Mouse (Mus musculus): ENCODE measurements around the gene Igfbp2. TPM values are rescaled to one million over a fixed set of nuclear protein-coding genes. Genes with fewer than 3 reads are reported as not detected.

The Igfbp2 gene
- polyA plus RNA-seq, 1 experiment from 2014 or later: 473 TPM

DNA sequence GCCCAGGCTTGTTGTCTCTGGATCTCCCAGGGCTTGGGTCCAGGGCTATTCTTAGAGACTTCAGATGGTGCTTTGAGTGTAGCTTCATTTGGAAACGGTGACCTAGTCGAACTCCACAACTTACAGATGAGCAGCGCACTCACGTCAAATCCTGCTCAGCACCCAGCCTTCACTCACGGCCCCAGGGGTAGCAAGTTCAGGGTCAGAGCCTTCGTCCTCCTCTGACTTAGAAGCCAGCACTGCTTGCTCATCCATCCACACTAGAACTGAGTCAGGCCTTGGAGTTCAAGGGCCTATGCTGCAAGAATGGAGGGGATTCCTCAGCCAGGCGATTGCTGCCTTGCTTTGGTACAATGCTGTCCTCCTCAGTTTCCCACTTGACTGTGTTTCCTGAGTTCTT lies 15.5 kb downstream of the Igfbp2 start:
- Histone ChIP-seq H3K4me3 (replicated peaks; ENCODE audit: low read length) (no peak overlapping the region), H3K9ac (no peak overlapping the region), H3K9me3 (ENCODE audit: control insufficient read depth, low read length) (no peaks in the 10 kb centered on the region), H3K4me2 (replicated peaks) (no peak overlapping the region), H3K4me1 (replicated peaks; ENCODE audit: control insufficient read depth, insufficient read depth, low read length) (no peaks in the 10 kb centered on the region), H3K36me3 (replicated peaks; ENCODE audit: control insufficient read depth, insufficient read depth) (peaks cover 10% of the 10 kb centered on the region; the same call in 1 of the 2 replicates), H3K27me3 (ENCODE audit: control insufficient read depth, insufficient read depth, low read length) (no peaks in the 10 kb centered on the region), H3K27ac (no peak overlapping the region)
- 89% methylated on average over 7 of the region's 7 CpGs for WGBS
- ATAC-seq (ENCODE audit: low FRiP score): no peak
- DNase-seq (ENCODE audit: low spot score): no peak

DNA sequence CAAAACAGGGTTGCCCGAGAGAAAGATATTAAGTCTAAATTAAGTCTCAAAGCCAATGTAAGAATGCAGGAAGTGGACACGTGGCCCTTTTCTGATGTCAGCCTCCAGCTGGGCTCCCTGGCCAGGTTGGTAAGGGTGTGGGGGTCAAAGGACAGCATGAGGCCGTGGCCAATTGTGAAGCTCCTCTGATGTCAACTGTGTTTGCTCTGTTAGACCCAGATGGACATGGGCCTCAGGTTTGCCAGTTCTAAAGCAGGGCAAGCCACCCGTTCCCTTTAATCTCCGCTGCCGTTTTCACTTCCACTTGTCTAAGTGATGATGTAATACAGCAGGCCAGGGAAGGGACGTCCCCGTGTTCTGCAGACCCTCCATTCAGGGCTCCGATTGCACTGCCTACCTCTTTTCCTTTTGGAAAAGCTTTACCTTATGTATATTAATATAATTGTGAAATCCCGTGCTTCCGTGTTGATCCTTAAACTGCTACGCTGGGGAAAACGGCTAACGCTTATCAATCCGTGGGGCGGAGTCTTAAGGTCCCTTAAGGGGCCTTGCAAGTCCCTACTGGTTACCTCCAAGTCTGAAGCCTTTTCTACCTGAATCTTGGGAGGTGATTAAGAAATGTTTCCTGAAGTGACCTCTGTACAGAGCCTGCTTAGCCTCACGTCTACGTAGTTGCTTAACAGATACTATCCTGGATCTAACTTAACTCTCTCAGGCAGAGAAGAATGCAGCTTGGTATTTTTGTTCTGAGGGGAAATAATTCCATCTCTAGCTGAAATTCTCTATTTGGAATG lies 18.6 kb downstream of the Igfbp2 start:
- Histone ChIP-seq H3K4me2 (replicated peaks) (no peak overlapping the region), H3K36me3 (replicated peaks; ENCODE audit: control insufficient read depth, insufficient read depth) (peaks cover 4% of the 10 kb centered on the region; the same call in 1 of the 2 replicates), H3K4me1 (replicated peaks; ENCODE audit: control insufficient read depth, insufficient read depth, low read length) (no peaks in the 10 kb centered on the region), H3K9me3 (ENCODE audit: control insufficient read depth, low read length) (no peaks in the 10 kb centered on the region), H3K4me3 (replicated peaks; ENCODE audit: low read length) (no peak overlapping the region), H3K27ac (no peak overlapping the region), H3K27me3 (ENCODE audit: control insufficient read depth, insufficient read depth, low read length) (no peaks in the 10 kb centered on the region), H3K9ac (no peak overlapping the region)
- 91% methylated on average over 18 of the region's 18 CpGs for WGBS
- DNase-seq (ENCODE audit: low spot score): no peak
- ATAC-seq (ENCODE audit: low FRiP score): no peak

- Histone ChIP-seq H3K4me2 (replicated peaks) (no peak overlapping the region), H3K9ac (no peak overlapping the region), H3K27me3 (ENCODE audit: control insufficient read depth, insufficient read depth, low read length) (no peaks in the 10 kb centered on the region), H3K27ac (no peak overlapping the region), H3K4me1 (replicated peaks; ENCODE audit: control insufficient read depth, insufficient read depth, low read length) (no peaks in the 10 kb centered on the region), H3K36me3 (replicated peaks; ENCODE audit: control insufficient read depth, insufficient read depth) (peaks cover 13% of the 10 kb centered on the region), H3K9me3 (ENCODE audit: control insufficient read depth, low read length) (no peaks in the 10 kb centered on the region), H3K4me3 (replicated peaks; ENCODE audit: low read length) (no peak overlapping the region)
- ATAC-seq (ENCODE audit: low FRiP score): no peak
- 96% methylated on average over 6 of the region's 6 CpGs for WGBS
- DNase-seq (ENCODE audit: low spot score): no peak
These were observed 20.4 kb downstream of the Igfbp2 start for GRCm38 (mm10) chr1:72844675-72845074.

GRCm38 (mm10) chr1:72847849-72848380 lies 23.6 kb downstream of the Igfbp2 start:
- no peak for ATAC-seq (ENCODE audit: low FRiP score)
- Histone ChIP-seq H3K27me3 (ENCODE audit: control insufficient read depth, insufficient read depth, low read length) (no peaks in the 10 kb centered on the region), H3K27ac (no peak overlapping the region), H3K9ac (no peak overlapping the region), H3K4me3 (replicated peaks; ENCODE audit: low read length) (no peak overlapping the region), H3K9me3 (ENCODE audit: control insufficient read depth, low read length) (no peaks in the 10 kb centered on the region), H3K4me1 (replicated peaks; ENCODE audit: control insufficient read depth, insufficient read depth, low read length) (no peaks in the 10 kb centered on the region), H3K4me2 (replicated peaks) (no peak overlapping the region), H3K36me3 (replicated peaks; ENCODE audit: control insufficient read depth, insufficient read depth) (peaks cover 36% of the 10 kb centered on the region)
- WGBS: 92% methylated on average over 4 of the region's 4 CpGs
- no peak for DNase-seq (ENCODE audit: low spot score)

GRCm38 (mm10) chr1:72849037-72849436 lies 24.7 kb downstream of the Igfbp2 start:
- no peaks in the 10 kb centered on the region for H3K27me3 ChIP-seq (ENCODE audit: control insufficient read depth, insufficient read depth, low read length)
- H3K4me3 ChIP-seq (replicated peaks; ENCODE audit: low read length): no peak overlapping the region
- ATAC-seq (ENCODE audit: low FRiP score): no peak
- WGBS: 91% methylated on average over 8 of the region's 8 CpGs
- no peak overlapping the region for H3K27ac ChIP-seq
- no peak for DNase-seq (ENCODE audit: low spot score)
- H3K4me1 ChIP-seq (replicated peaks; ENCODE audit: control insufficient read depth, insufficient read depth, low read length): no peaks in the 10 kb centered on the region
- no peak overlapping the region for H3K4me2 ChIP-seq (replicated peaks)
- no peak overlapping the region for H3K9ac ChIP-seq
- peaks cover 36% of the 10 kb centered on the region for H3K36me3 ChIP-seq (replicated peaks; ENCODE audit: control insufficient read depth, insufficient read depth)
- no peaks in the 10 kb centered on the region for H3K9me3 ChIP-seq (ENCODE audit: control insufficient read depth, low read length)

DNA sequence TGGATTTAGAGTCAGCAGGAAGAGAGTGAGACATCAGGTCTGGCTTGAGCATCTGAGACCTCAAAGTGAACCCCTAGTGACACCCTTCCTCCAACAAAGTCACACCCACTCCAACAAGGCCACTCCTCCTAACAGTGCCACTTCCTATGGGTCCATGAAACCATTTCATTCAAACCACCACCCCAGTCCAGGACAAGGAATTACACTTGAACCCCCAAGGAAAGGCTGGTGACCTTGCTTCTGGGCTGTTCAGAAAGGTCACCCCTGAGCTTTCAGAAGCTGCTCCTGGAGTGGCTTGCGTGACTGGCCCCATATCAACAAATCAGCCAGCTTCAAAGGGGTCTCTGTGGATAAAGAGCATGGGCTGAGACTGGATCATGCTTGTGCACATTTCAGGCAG lies 29.5 kb downstream of the Igfbp2 start:
- Histone ChIP-seq H3K9ac (no peak overlapping the region), H3K4me3 (replicated peaks; ENCODE audit: low read length) (no peak overlapping the region), H3K36me3 (replicated peaks; ENCODE audit: control insufficient read depth, insufficient read depth) (peaks cover 32% of the 10 kb centered on the region), H3K27me3 (ENCODE audit: control insufficient read depth, insufficient read depth, low read length) (no peaks in the 10 kb centered on the region), H3K4me2 (replicated peaks) (no peak overlapping the region), H3K9me3 (ENCODE audit: control insufficient read depth, low read length) (no peaks in the 10 kb centered on the region), H3K4me1 (replicated peaks; ENCODE audit: control insufficient read depth, insufficient read depth, low read length) (peaks cover 2% of the 10 kb centered on the region; the same call in 1 of the 2 replicates), H3K27ac (no peak overlapping the region)
- WGBS: 88% methylated on average over 1 of the region's 1 CpGs
- DNase-seq (ENCODE audit: low spot score) (no peak), ATAC-seq (ENCODE audit: low FRiP score) (no peak)

DNA sequence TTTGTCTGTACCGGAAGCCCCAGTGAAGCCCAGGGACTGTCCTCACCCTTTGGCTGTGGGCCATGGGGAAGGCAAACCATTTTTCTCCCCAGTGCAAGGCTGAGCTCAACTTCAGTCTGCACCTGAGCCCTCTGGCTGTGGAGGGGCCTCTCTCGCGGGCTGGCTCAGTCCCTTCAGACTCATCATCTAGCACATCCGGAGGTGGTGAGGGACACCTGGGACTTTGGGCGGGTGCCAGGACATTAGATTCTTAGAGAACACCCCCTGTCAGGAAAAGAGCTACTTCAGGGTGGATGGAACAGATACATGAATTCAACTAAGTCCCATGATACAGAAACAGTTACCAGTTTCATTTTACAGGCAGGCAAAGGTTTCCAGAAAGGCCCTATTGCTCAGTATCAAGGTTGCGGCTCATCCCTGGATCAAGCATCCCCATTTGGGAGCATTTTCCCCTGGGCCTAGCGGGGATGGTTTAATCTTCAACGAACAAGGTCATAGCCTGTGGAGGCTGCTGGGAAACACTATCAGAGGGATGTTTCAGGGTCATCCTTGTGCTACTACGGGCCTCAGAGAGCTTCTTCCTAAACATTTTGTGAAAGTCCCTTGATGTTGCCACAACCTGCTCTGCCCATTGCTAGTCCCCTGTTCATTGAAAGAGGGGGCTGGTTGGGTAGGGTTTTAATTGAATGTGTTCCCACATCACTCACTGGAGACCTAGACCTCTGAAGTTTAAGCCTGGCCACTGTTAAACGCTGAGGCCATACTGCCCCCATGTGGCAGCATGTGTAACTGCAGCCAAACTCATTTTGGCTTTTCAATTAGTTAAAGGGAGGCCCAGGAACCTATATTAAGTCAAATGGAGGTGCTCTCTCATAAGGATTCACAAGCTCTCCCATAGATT lies 30.3 kb downstream of the Igfbp2 start:
- H3K27ac ChIP-seq: no peak overlapping the region
- ATAC-seq (ENCODE audit: low FRiP score) (no peak; the same call in 1 of the 2 replicates), DNase-seq (ENCODE audit: low spot score) (peak; percentile 88)
- H3K4me1 ChIP-seq (replicated peaks; ENCODE audit: control insufficient read depth, insufficient read depth, low read length): peaks cover 8% of the 10 kb centered on the region; the same call in 1 of the 2 replicates
- H3K4me2 ChIP-seq (replicated peaks): no peak overlapping the region
- H3K36me3 ChIP-seq (replicated peaks; ENCODE audit: control insufficient read depth, insufficient read depth): peaks cover 24% of the 10 kb centered on the region
- no peaks in the 10 kb centered on the region for H3K27me3 ChIP-seq (ENCODE audit: control insufficient read depth, insufficient read depth, low read length)
- no peak overlapping the region for H3K4me3 ChIP-seq (replicated peaks; ENCODE audit: low read length)
- no peak overlapping the region for H3K9ac ChIP-seq
- H3K9me3 ChIP-seq (ENCODE audit: control insufficient read depth, low read length): no peaks in the 10 kb centered on the region
- WGBS: 46% methylated on average over 10 of the region's 10 CpGs

DNA sequence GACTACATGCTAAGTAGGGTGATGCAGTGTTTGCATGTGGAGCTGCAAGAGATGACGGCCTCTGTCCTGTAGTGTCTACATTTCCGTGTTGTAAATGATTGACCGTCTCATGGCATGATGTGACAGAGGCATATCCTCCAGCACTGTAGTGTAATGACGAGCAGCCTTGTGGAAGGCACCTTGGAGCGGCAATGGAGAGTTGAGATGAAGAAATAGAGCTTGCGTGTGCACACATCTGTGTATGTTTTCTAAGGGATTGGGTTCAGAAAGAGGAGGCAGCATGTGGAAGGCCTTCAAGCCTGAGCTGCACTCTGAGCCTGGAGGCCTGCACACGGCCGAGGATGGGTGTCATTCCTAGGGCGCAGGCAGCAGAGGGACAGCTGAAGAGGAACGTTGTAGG lies 31.4 kb downstream of the Igfbp2 start:
- Histone ChIP-seq H3K4me3 (replicated peaks; ENCODE audit: low read length) (no peak overlapping the region), H3K27me3 (ENCODE audit: control insufficient read depth, insufficient read depth, low read length) (no peaks in the 10 kb centered on the region), H3K9ac (no peak overlapping the region), H3K27ac (no peak overlapping the region), H3K4me2 (replicated peaks) (no peak overlapping the region), H3K4me1 (replicated peaks; ENCODE audit: control insufficient read depth, insufficient read depth, low read length) (peaks cover 8% of the 10 kb centered on the region; the same call in 1 of the 2 replicates), H3K36me3 (replicated peaks; ENCODE audit: control insufficient read depth, insufficient read depth) (peaks cover 14% of the 10 kb centered on the region; the same call in 1 of the 2 replicates), H3K9me3 (ENCODE audit: control insufficient read depth, low read length) (no peaks in the 10 kb centered on the region)
- no peak for DNase-seq (ENCODE audit: low spot score)
- no peak for ATAC-seq (ENCODE audit: low FRiP score)
- WGBS: 88% methylated on average over 10 of the region's 10 CpGs

All from hindbrain, embryonic 14.5 days (tissue).